Mouse (Mus musculus): Measurements from ENCODE around the gene Ggn. TPM values are rescaled to one million over a fixed set of nuclear protein-coding genes. Genes with fewer than 3 reads are reported as not detected.
A peak's percentile ranks its signal among the peaks of the same experiment; 100 is the strongest.
"Not testable (repeated sequence)": the region's sequence is repeated elsewhere in the genome, so short reads cannot be mapped to it uniquely, and the experiment has no call there.

Gene Ggn
- total RNA-seq, 2 experiments from 2014 or later, result not detected

GRCm38 (mm10) chr7:29202577-29202976 lies 32.6 kb downstream of the Ggn start:
- no peak for ATAC-seq (replicated peaks; ENCODE audit: low FRiP score, poor library complexity, severe bottlenecking)

GRCm38 (mm10) chr7:29211013-29211412 lies 41.0 kb downstream of the Ggn start:
- not testable (repeated sequence) for ATAC-seq (replicated peaks; ENCODE audit: low FRiP score, poor library complexity, severe bottlenecking)

- peak; percentile 55 for ATAC-seq (replicated peaks; ENCODE audit: low FRiP score, poor library complexity, severe bottlenecking)
These were observed 41.6 kb downstream of the Ggn start for GRCm38 (mm10) chr7:29211415-29212198.

DNA sequence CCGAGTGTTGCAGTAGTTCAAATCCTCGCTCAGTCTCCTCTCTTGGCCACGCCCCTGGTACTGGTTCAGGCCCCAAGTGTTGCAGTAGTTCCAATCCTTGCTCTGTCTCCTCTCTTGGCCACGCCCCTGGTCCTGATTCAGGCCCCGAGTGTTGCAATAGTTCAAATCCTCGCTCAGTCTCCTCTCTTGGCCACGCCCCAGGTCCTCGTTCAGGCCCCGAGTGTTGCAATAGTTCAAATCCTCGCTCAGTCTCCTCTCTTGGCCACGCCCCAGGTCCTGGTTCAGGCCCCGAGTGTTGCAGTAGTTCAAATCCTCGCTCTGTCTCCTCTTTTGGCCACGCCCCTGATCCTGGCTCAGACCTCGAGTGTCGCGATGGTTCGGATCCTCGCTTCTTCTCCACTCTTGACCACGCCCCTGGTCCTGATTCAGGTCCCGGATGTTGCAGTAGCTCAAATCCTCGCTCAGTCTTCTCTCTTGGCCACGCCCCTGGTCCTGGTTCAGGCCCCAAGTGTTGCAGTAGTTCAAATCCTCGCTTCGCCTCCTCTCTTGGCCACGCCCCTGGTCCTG lies 42.3 kb downstream of the Ggn start:
- ATAC-seq (replicated peaks; ENCODE audit: low FRiP score, poor library complexity, severe bottlenecking), result no peak

DNA sequence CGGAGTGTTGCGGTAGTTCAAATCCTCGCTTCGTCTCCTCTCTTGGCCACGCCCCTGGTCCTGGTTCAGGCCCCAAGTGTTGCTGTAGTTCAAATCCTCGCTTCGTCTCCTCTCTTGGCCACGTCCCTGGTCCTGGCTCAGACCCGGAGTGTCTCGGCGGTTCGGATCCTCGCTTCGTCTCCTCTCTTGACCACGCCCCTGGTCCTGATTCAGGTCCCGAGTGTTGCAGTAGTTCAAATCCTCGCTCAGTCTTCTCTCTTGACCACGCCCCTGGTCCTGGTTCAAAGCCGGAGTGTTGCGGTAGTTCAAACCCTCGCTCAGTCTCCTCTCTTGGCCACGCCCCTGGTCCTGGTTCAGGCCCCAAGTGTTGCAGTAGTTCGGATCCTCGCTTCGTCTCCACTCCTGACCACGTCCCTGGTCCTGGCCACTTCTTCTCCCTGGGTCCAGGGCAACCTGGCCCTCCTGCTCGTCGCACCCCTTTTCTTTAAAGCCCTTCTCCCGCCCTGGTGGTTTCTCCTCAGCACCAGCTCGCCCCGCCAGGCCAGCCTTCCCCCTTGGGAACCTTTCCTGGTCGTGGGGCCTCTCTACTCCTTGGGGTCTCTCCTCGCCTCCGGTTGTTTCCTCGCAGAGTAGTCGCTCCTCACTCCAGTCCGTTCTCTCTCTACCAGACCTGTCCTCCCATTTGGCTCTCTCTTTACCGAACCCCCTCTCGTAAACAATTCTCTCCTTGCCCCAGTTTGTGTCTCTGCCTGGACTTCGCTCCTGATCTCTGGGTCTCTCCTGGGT lies 43.0 kb downstream of the Ggn start:
- not testable (repeated sequence) for ATAC-seq (replicated peaks; ENCODE audit: low FRiP score, poor library complexity, severe bottlenecking)

GRCm38 (mm10) chr7:29213675-29214082 lies 43.7 kb downstream of the Ggn start, which contains the start of gene Catsperg1:
Catsperg1 (minus strand) TSS chr7:29214035.
- no peak for ATAC-seq (replicated peaks; ENCODE audit: low FRiP score, poor library complexity, severe bottlenecking)

- ATAC-seq (replicated peaks; ENCODE audit: low FRiP score, poor library complexity, severe bottlenecking), result no peak
These were observed 44.2 kb downstream of the Ggn start for GRCm38 (mm10) chr7:29214236-29214635.

GRCm38 (mm10) chr7:29214846-29215245 lies 44.8 kb downstream of the Ggn start:
- no peak for ATAC-seq (replicated peaks; ENCODE audit: low FRiP score, poor library complexity, severe bottlenecking)

Other genes with a start within 250 kb of the Ggn start
- 170 and 189 TPM in 2 replicates for gene Actn4, start 207.9 kb upstream of the Ggn start, total RNA-seq (2015; ENCODE audit: low replicate concordance)
- gene Actn4, start 207.9 kb upstream of the Ggn start, total RNA-seq (2017; ENCODE audit: low replicate concordance), result 173 and 197 TPM in 2 replicates
- gene Eif3k, start 188.3 kb upstream of the Ggn start, total RNA-seq (2015; ENCODE audit: low replicate concordance), result 83.8 and 161 TPM in 2 replicates
- 81.5 and 115 TPM in 2 replicates for gene Eif3k, start 188.3 kb upstream of the Ggn start, total RNA-seq (2017; ENCODE audit: low replicate concordance)
- gene Map4k1, start 188.2 kb upstream of the Ggn start, total RNA-seq (2015; ENCODE audit: low replicate concordance), result 13.0 and 23.1 TPM in 2 replicates
- 7.3 and 7.9 TPM in 2 replicates for gene Map4k1, start 188.2 kb upstream of the Ggn start, total RNA-seq (2017; ENCODE audit: low replicate concordance)
- gene Ryr1, start 45.0 kb upstream of the Ggn start, total RNA-seq (2015; ENCODE audit: low replicate concordance), result under 0.01 TPM in 1 of 2 replicates, not detected in the other
- not detected in 2 replicates for gene Ryr1, start 45.0 kb upstream of the Ggn start, total RNA-seq (2017; ENCODE audit: low replicate concordance)
- gene Rasgrp4, start 35.4 kb upstream of the Ggn start, total RNA-seq (2015; ENCODE audit: low replicate concordance), result 3.4 and 7.2 TPM in 2 replicates
- 1.9 and 3.5 TPM in 2 replicates for gene Rasgrp4, start 35.4 kb upstream of the Ggn start, total RNA-seq (2017; ENCODE audit: low replicate concordance)
- gene Fam98c, start 14.0 kb upstream of the Ggn start, total RNA-seq (2015; ENCODE audit: low replicate concordance), result 6.3 and 13.3 TPM in 2 replicates
- 2.2 and 2.7 TPM in 2 replicates for gene Fam98c, start 14.0 kb upstream of the Ggn start, total RNA-seq (2017; ENCODE audit: low replicate concordance)
- gene Spred3, start 201 bp downstream of the Ggn start, total RNA-seq (2015; ENCODE audit: low replicate concordance), result 0.72 and 3.4 TPM in 2 replicates
- 1.3 and 3.0 TPM in 2 replicates for gene Spred3, start 201 bp downstream of the Ggn start, total RNA-seq (2017; ENCODE audit: low replicate concordance)
- 85.4 and 103 TPM in 2 replicates for gene Psmd8, start 10.5 kb downstream of the Ggn start, total RNA-seq (2015; ENCODE audit: low replicate concordance)
- 66.3 and 68.3 TPM in 2 replicates for gene Psmd8, start 10.5 kb downstream of the Ggn start, total RNA-seq (2017; ENCODE audit: low replicate concordance)
- gene Catsperg1, start 43.8 kb downstream of the Ggn start, total RNA-seq (2015; ENCODE audit: low replicate concordance), result not detected in 2 replicates
- not detected in 2 replicates for gene Catsperg1, start 43.8 kb downstream of the Ggn start, total RNA-seq (2017; ENCODE audit: low replicate concordance)
- 1.1 and 4.2 TPM in 2 replicates for gene Kcnk6, start 62.3 kb downstream of the Ggn start, total RNA-seq (2015; ENCODE audit: low replicate concordance)
- gene Kcnk6, start 62.3 kb downstream of the Ggn start, total RNA-seq (2017; ENCODE audit: low replicate concordance), result 3.0 and 9.5 TPM in 2 replicates
- gene Yif1b, start 68.1 kb downstream of the Ggn start, total RNA-seq (2015; ENCODE audit: low replicate concordance), result 8.0 and 14.8 TPM in 2 replicates
- 5.6 and 6.9 TPM in 2 replicates for gene Yif1b, start 68.1 kb downstream of the Ggn start, total RNA-seq (2017; ENCODE audit: low replicate concordance)
- gene 2200002D01Rik, start 78.3 kb downstream of the Ggn start, total RNA-seq (2015; ENCODE audit: low replicate concordance), result not detected in 2 replicates
- gene 2200002D01Rik, start 78.3 kb downstream of the Ggn start, total RNA-seq (2017; ENCODE audit: low replicate concordance), result not detected in 2 replicates
- 4.2 and 7.9 TPM in 2 replicates for gene Spint2, start 111.7 kb downstream of the Ggn start, total RNA-seq (2015; ENCODE audit: low replicate concordance)
- 3.0 TPM in 1 of 2 replicates, not detected in the other for gene Spint2, start 111.7 kb downstream of the Ggn start, total RNA-seq (2017; ENCODE audit: low replicate concordance)
- gene Ppp1r14a, start 119.1 kb downstream of the Ggn start, total RNA-seq (2015; ENCODE audit: low replicate concordance), result not detected in 2 replicates
- not detected in 2 replicates for gene Ppp1r14a, start 119.1 kb downstream of the Ggn start, total RNA-seq (2017; ENCODE audit: low replicate concordance)
- not detected in 2 replicates for gene Dpf1, start 133.7 kb downstream of the Ggn start, total RNA-seq (2015; ENCODE audit: low replicate concordance)
- gene Dpf1, start 133.7 kb downstream of the Ggn start, total RNA-seq (2017; ENCODE audit: low replicate concordance), result not detected in 2 replicates